Mouse (Mus musculus) MEL (cell line): ENCODE measurements around the gene Gnb1l. TPM values are rescaled to one million over a fixed set of nuclear protein-coding genes. Genes with fewer than 3 reads are reported as not detected.

Source experiments
- DNase-seq: peaks from one replicate; pipeline ENCODE4 v3.0.0; 2011; ENCODE audit warnings: low read depth, low spot score
- H3K27ac ChIP-seq: 2 replicates; pipeline ENCODE4 v1.5.1; 2012; ENCODE audit warnings: low read depth, mild to moderate bottlenecking, control low read depth, low read length, moderate library complexity; ENCODE audit not compliant: control insufficient read depth
- H3K27me3 ChIP-seq, 2 experiments: fragments of 150-350 bp in 1 of 2; sonication (generic) in 1 of 2; 2 replicates each; pipeline ENCODE4 v1.6.1; 2012; ENCODE audit warnings: low read length in 2 of 2, mild to moderate bottlenecking in 2 of 2, improper control_type of control experiment in 1 of 2, moderate library complexity in 1 of 2; ENCODE audit not compliant: insufficient read depth in 2 of 2, control insufficient read depth in 1 of 2
- H3K36me3 ChIP-seq, 2 experiments: 2 replicates each; pipeline ENCODE4 v1.6.1; 2012 to 2014; ENCODE audit warnings: low read length in 2 of 2, improper control_type of control experiment in 1 of 2, inconsistent platforms in 1 of 2, mild to moderate bottlenecking in 1 of 2; ENCODE audit not compliant: insufficient read depth in 2 of 2, control insufficient read depth in 1 of 2
- H3K4me1 ChIP-seq, 2 experiments: fragments of 150-350 bp in 1 of 2; sonication (generic) in 1 of 2; 2 replicates each; pipeline ENCODE4 v1.6.1; 2012; ENCODE audit warnings: low read length in 2 of 2, improper control_type of control experiment in 1 of 2, mild to moderate bottlenecking in 1 of 2; ENCODE audit not compliant: insufficient read depth in 2 of 2, control insufficient read depth in 1 of 2
- H3K4me3 ChIP-seq, 2 experiments: fragments of 150-350 bp in 1 of 2; sonication (generic) in 1 of 2; 2 replicates each; pipeline ENCODE4 v1.5.1; 2012; ENCODE audit warnings: low read depth in 2 of 2, low read length in 2 of 2, mild to moderate bottlenecking in 2 of 2, moderate library complexity in 2 of 2, control low read depth in 1 of 2, improper control_type of control experiment in 1 of 2; ENCODE audit not compliant: control insufficient read depth in 1 of 2, insufficient read depth in 1 of 2
- H3K79me2 ChIP-seq: 2 replicates; pipeline ENCODE4 v1.6.1; 2012; ENCODE audit warnings: mild to moderate bottlenecking, low read length, moderate library complexity; ENCODE audit not compliant: control insufficient read depth, poor library complexity, insufficient read depth
- H3K9ac ChIP-seq: 2 replicates; pipeline ENCODE4 v1.6.1; 2012; ENCODE audit warnings: low read depth, mild to moderate bottlenecking, control low read depth, low read length, moderate library complexity; ENCODE audit not compliant: control insufficient read depth, poor library complexity, severe bottlenecking
- H3K9me3 ChIP-seq: fragments of 150-350 bp; sonication (generic); replicated peaks from 2 replicates; pipeline ENCODE4 v1.6.1; 2012; ENCODE audit warnings: mild to moderate bottlenecking, low read length, improper control_type of control experiment, moderate library complexity; ENCODE audit not compliant: insufficient read depth
- CHD2 ChIP-seq: IDR thresholded peaks from 2 replicates; pipeline ENCODE4 v1.6.1; 2011; ENCODE audit warnings: low read length, improper control_type of control experiment
- CTCF ChIP-seq, 3 experiments: IDR thresholded peaks in 2 of 3; conservative IDR thresholded peaks in 1 of 3; 2 replicates each; pipeline ENCODE4 v1.5.1; 2011 to 2012; ENCODE audit warnings: low read length in 3 of 3, low read depth in 2 of 3, mild to moderate bottlenecking in 2 of 3, improper control_type of control experiment in 1 of 3, inconsistent platforms in 1 of 3, mixed read lengths in 1 of 3, moderate library complexity in 1 of 3; ENCODE audit not compliant: control insufficient read depth in 1 of 3, insufficient read depth in 1 of 3, poor library complexity in 1 of 3, severe bottlenecking in 1 of 3
- ELF1 ChIP-seq: IDR thresholded peaks from 2 replicates; pipeline ENCODE4 v1.6.1; 2014; ENCODE audit warnings: low read depth, mild to moderate bottlenecking, inconsistent platforms, low read length, improper control_type of control experiment, moderate library complexity
- EP300 ChIP-seq, 2 experiments: IDR thresholded peaks; 2 replicates each; pipeline ENCODE4 v1.6.1; 2011; ENCODE audit warnings: improper control_type of control experiment in 2 of 2, low read length in 2 of 2, low read depth in 1 of 2, mild to moderate bottlenecking in 1 of 2
- HCFC1 ChIP-seq: IDR thresholded peaks from 2 replicates; pipeline ENCODE4 v1.6.1; 2012; ENCODE audit warnings: low read depth, mild to moderate bottlenecking, inconsistent platforms, low read length, improper control_type of control experiment, moderate library complexity
- JUND ChIP-seq: IDR thresholded peaks from 2 replicates; pipeline ENCODE4 v1.6.1; 2011; ENCODE audit warnings: low read depth, mild to moderate bottlenecking, improper control_type of control experiment, low read length
- MYC ChIP-seq: IDR thresholded peaks from 2 replicates; pipeline ENCODE4 v1.6.1; 2011; ENCODE audit warnings: low read depth, mild to moderate bottlenecking, low read length, improper control_type of control experiment, moderate library complexity
- POLR2AphosphoS5 ChIP-seq: IDR thresholded peaks from 2 replicates; pipeline ENCODE4 v1.6.1; 2012; ENCODE audit warnings: low read depth, borderline replicate concordance, mild to moderate bottlenecking, inconsistent platforms, low read length, moderate library complexity, mixed read lengths
- RCOR1 ChIP-seq: IDR thresholded peaks from 2 replicates; pipeline ENCODE4 v1.6.1; 2012; ENCODE audit warnings: low read depth, mild to moderate bottlenecking, inconsistent platforms, low read length, improper control_type of control experiment
- SIN3A ChIP-seq: IDR thresholded peaks from 2 replicates; pipeline ENCODE4 v1.6.1; 2012; ENCODE audit warnings: low read length, improper control_type of control experiment, inconsistent platforms
- SMC3 ChIP-seq: IDR thresholded peaks from 2 replicates; pipeline ENCODE4 v1.6.1; 2011; ENCODE audit warnings: low read depth, low read length, improper control_type of control experiment
- TAL1 ChIP-seq: IDR thresholded peaks from 2 replicates; pipeline ENCODE4 v1.6.1; 2012; ENCODE audit warnings: mild to moderate bottlenecking, inconsistent platforms, low read length, moderate library complexity, mixed read lengths
- TBP ChIP-seq: IDR thresholded peaks from 2 replicates; pipeline ENCODE4 v1.8.0; 2011; ENCODE audit warnings: low read depth, low read length, improper control_type of control experiment
- UBTF ChIP-seq: IDR thresholded peaks from 2 replicates; pipeline ENCODE4 v1.6.1; 2012; ENCODE audit warnings: low read depth, mild to moderate bottlenecking, inconsistent platforms, low read length, improper control_type of control experiment, moderate library complexity, borderline replicate concordance; ENCODE audit not compliant: insufficient read depth
- ZC3H11A ChIP-seq: IDR thresholded peaks from 2 replicates; pipeline ENCODE4 v1.6.1; 2012; ENCODE audit warnings: low read depth, mild to moderate bottlenecking, inconsistent platforms, low read length, improper control_type of control experiment
- ZKSCAN1 ChIP-seq: IDR thresholded peaks from 2 replicates; pipeline ENCODE4 v1.6.1; 2012; ENCODE audit warnings: low read depth, mild to moderate bottlenecking, inconsistent platforms, low read length, improper control_type of control experiment, moderate library complexity
- polyA plus RNA-seq, 2 experiments: library from polyadenylated mRNA; stranded (reverse) in 1 of 2; unstranded in 1 of 2; fragments of >175 nt in 1 of 2; fragments of >200 nt in 1 of 2; gene quantifications; 2 replicates each; pipeline versions ENCODE4 v1.2.1 to v1.2.4; 2012; ENCODE audit warnings: low replicate concordance in 2 of 2, low read depth in 1 of 2; ENCODE audit not compliant: insufficient read length in 2 of 2, insufficient read depth in 1 of 2, missing spikeins in 1 of 2
- total RNA-seq: library from RNA; depleted of rRNA; stranded (reverse); fragments of 300-350 nt; gene quantifications from 2 replicates; pipeline ENCODE4 v1.2.3, GENCODE M21; 2012

Gene Gnb1l
- total and polyA plus RNA-seq, 3 experiments = 37.9 to 47.8 TPM; not detected in 1

GRCm38 (mm10) chr16:18474021-18474420 is 24.5 kb upstream of the Gnb1l start:
- no peak overlapping the region for H3K4me3 ChIP-seq
- H3K9ac ChIP-seq = no peak overlapping the region
- H3K27ac ChIP-seq = no peak overlapping the region
- H3K9me3 ChIP-seq = no peaks in the 10 kb centered on the region
- no peak for TF ChIP-seq MYC
- no peak for TF ChIP-seq TAL1
- TF ChIP-seq TBP = no peak
- no peak for TF ChIP-seq ZC3H11A
- H3K4me1 ChIP-seq = no peaks in the 10 kb centered on the region
- DNase-seq = no peak
- no peaks in the 10 kb centered on the region for H3K27me3 ChIP-seq
- no peaks in the 10 kb centered on the region for H3K79me2 ChIP-seq
- peaks cover 0 to 2% of the 10 kb centered on the region in 2 experiments; a peak in 1 of 4 replicates for H3K36me3 ChIP-seq

- Histone ChIP-seq H3K27ac (no peak overlapping the region), H3K4me3 (no peak overlapping the region), H3K27me3 (no peaks in the 10 kb centered on the region), H3K79me2 (no peaks in the 10 kb centered on the region), H3K9ac (no peak overlapping the region), H3K36me3 (peaks cover 0 to 6% of the 10 kb centered on the region in 2 experiments; a peak in 2 of 4 replicates), H3K4me1 (peaks cover 2 to 13% of the 10 kb centered on the region in 2 experiments; a peak in 3 of 4 replicates), H3K9me3 (no peaks in the 10 kb centered on the region)
- no peak for DNase-seq
- no peak for TF ChIP-seq TAL1
- no peak for TF ChIP-seq ZC3H11A
- no peak for TF ChIP-seq ELF1
- TF ChIP-seq SMC3 = no peak
- TF ChIP-seq RCOR1 = no peak
- TF ChIP-seq POLR2AphosphoS5 = no peak
- no peak for TF ChIP-seq ZKSCAN1
- no peak for TF ChIP-seq SIN3A
- TF ChIP-seq CHD2 = no peak
- no peak for TF ChIP-seq HCFC1
- TF ChIP-seq UBTF = no peak
- TF ChIP-seq JUND = no peak
- no peak for TF ChIP-seq EP300 (IDR thresholded peaks at IDR 0.05; ENCODE audit: low read depth in 1 of 2, low read length in 2 of 2)
- no peak for TF ChIP-seq CTCF (IDR thresholded peaks at IDR 0.05 in 2 of 3, conservative IDR thresholded peaks at IDR 0.05 in 1 of 3; ENCODE audit: control insufficient read depth in 1 of 3, insufficient read depth in 1 of 3, low read depth in 2 of 3, low read length in 3 of 3, poor library complexity in 1 of 3, severe bottlenecking in 1 of 3)
Observed at GRCm38 (mm10) chr16:18477996-18478395, 20.5 kb upstream of the Gnb1l start.
